Mouse (Mus musculus) bone marrow, adult 2 months (tissue): ENCODE data around the gene Mitf.

Experiments
- CTCF ChIP-seq: fragments of 200-500 bp; IDR thresholded peaks from 2 replicates; pipeline ENCODE4 v1.5.1; 2011; ENCODE audit warnings: low read length, control low read depth; ENCODE audit not compliant: control insufficient read depth, insufficient read depth
- POLR2A ChIP-seq: fragments of 200-500 bp; IDR thresholded peaks from 2 replicates; pipeline ENCODE4 v1.6.1; 2011; ENCODE audit warnings: low read depth, mild to moderate bottlenecking, control low read depth, low read length, borderline replicate concordance; ENCODE audit not compliant: control insufficient read depth

DNA sequence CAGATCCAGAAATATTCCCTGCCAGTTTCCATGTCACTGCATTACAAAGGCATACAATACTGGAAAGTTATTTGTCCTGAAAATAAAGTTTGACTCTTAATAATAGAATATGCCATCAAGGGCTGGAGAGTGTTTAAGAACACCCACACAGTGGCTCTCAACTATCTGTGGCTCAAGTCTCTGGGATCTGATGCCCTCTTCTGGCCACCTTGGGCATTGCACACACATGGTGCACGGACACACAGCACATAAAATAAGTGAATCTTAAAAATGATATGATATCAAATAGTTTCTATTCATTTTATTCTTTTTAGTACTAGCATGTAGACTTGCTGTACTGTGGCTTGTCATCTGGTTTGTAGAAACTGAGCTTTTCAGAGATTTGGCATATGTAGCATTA is 198.7 kb downstream of the Mitf start:
- TF ChIP-seq CTCF (peak; percentile 62), POLR2A (no peak)
